Mouse (Mus musculus) hindbrain, embryonic 16.5 days (tissue): ENCODE data around the gene Rap1gap2. TPM values are rescaled to one million over a fixed set of nuclear protein-coding genes. Genes with fewer than 3 reads are reported as not detected.

Source experiments
- ATAC-seq: fragments of 200-750 bp; cut with Nextera tagmentation; 2 replicates; pipeline ENCODE4 v1.8.0; 2017; ENCODE audit warnings: moderate TSS enrichment, moderate library complexity
- H3K27ac ChIP-seq: fragments of 300-500 bp; sonication (generic); 2 replicates; pipeline ENCODE4 v1.5.1; 2014; ENCODE audit warnings: low read depth, mild to moderate bottlenecking, control low read depth, low read length, moderate library complexity
- H3K27me3 ChIP-seq: fragments of 300-500 bp; sonication (generic); replicated peaks from 2 replicates; pipeline ENCODE4 v1.6.1; 2014; ENCODE audit warnings: low read length; ENCODE audit not compliant: control insufficient read depth, insufficient read depth
- H3K36me3 ChIP-seq: fragments of 300-500 bp; sonication (generic); 2 replicates; pipeline ENCODE4 v1.6.1; 2014; ENCODE audit warnings: mild to moderate bottlenecking, low read length, moderate library complexity, mixed read lengths; ENCODE audit not compliant: control insufficient read depth, insufficient read depth
- H3K4me1 ChIP-seq: fragments of 300-500 bp; sonication (generic); 2 replicates; pipeline ENCODE4 v1.6.1; 2014; ENCODE audit warnings: low read depth, low read length; ENCODE audit not compliant: control insufficient read depth, insufficient read depth
- H3K4me2 ChIP-seq: fragments of 300-500 bp; sonication (generic); 2 replicates; pipeline ENCODE4 v1.6.1; 2014; ENCODE audit warnings: mild to moderate bottlenecking, low read length, control low read depth, moderate library complexity
- H3K4me3 ChIP-seq: fragments of 300-500 bp; sonication (generic); 2 replicates; pipeline ENCODE4 v1.5.1; 2014; ENCODE audit warnings: mild to moderate bottlenecking, low read length, control low read depth, moderate library complexity
- H3K9ac ChIP-seq: fragments of 300-500 bp; sonication (generic); 2 replicates; pipeline ENCODE4 v1.6.1; 2014; ENCODE audit warnings: low read depth, mild to moderate bottlenecking, control low read depth, low read length, moderate library complexity
- H3K9me3 ChIP-seq: fragments of 300-500 bp; sonication (generic); 2 replicates; pipeline ENCODE4 v1.6.1; 2014; ENCODE audit warnings: mild to moderate bottlenecking, low read length, moderate library complexity; ENCODE audit not compliant: control insufficient read depth
- WGBS: fragments of 180-500 bp; shearing (Covaris S2); extraction: QIAGEN DNeasy Blood & Tissue Kit; methylation state at CpG from one replicate; pipeline ENCODE4 v1.1.7; 2014; 5-methylcytosine and 5-hydroxymethylcytosine counted together
- polyA plus RNA-seq: library from polyadenylated mRNA; unstranded; fragments of >200 nt; fragmentation: Nextera tagmentation; extraction: Ambion mirVana; gene quantifications from 2 replicates; pipeline ENCODE4 v1.2.1, GENCODE M21; 2015

Rap1gap2 gene
- polyA plus RNA-seq, 1 experiment from 2014 or later, result 13.7 TPM

- H3K9ac ChIP-seq, result no peak overlapping the region
- no peak overlapping the region for H3K4me3 ChIP-seq
- no peak overlapping the region for H3K4me2 ChIP-seq
- no peaks in the 10 kb centered on the region for H3K36me3 ChIP-seq
- no peak for ATAC-seq
- no peaks in the 10 kb centered on the region for H3K9me3 ChIP-seq
- H3K27ac ChIP-seq, result no peak overlapping the region
- WGBS, result 88% methylated on average over 2 of the region's 2 CpGs
- no peaks in the 10 kb centered on the region for H3K27me3 ChIP-seq
- no peaks in the 10 kb centered on the region for H3K4me1 ChIP-seq
Measured at GRCm38 (mm10) chr11:74435366-74435765, 175.3 kb downstream of the Rap1gap2 start.

DNA sequence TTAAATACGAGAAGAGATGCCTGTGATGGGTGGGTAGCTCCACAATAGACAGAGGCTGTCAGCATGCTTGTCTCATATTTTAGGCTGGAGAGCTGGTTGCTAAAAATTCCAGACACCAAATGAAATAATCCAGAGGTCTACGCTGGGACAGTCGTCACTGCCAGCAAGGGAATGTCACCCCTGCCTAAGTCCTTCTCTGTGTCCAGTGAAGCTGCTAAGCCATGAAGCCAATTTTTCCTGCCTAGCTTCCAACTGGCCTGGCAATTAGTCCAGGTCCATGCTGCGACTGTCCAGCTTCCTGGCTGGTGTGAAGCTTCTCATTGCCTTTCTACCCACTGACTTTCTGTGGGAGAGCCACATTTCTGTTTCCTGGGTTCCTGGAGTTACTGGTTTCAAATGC is 177.7 kb downstream of the Rap1gap2 start:
- 85% methylated on average over 4 of the region's 4 CpGs for WGBS
- Histone ChIP-seq H3K27me3 (no peaks in the 10 kb centered on the region), H3K4me1 (no peaks in the 10 kb centered on the region), H3K9me3 (no peaks in the 10 kb centered on the region), H3K4me2 (no peak overlapping the region), H3K36me3 (no peaks in the 10 kb centered on the region), H3K27ac (no peak overlapping the region), H3K9ac (no peak overlapping the region), H3K4me3 (no peak overlapping the region)
- ATAC-seq, result no peak

GRCm38 (mm10) chr11:74429798-74430529 is 180.8 kb downstream of the Rap1gap2 start:
- Histone ChIP-seq H3K27me3 (no peaks in the 10 kb centered on the region), H3K36me3 (no peaks in the 10 kb centered on the region), H3K4me1 (no peaks in the 10 kb centered on the region), H3K4me2 (no peak overlapping the region), H3K9me3 (no peaks in the 10 kb centered on the region), H3K27ac (no peak overlapping the region), H3K9ac (no peak overlapping the region), H3K4me3 (no peak overlapping the region)
- no peak for ATAC-seq
- WGBS, result 47% methylated on average over 11 of the region's 11 CpGs

DNA sequence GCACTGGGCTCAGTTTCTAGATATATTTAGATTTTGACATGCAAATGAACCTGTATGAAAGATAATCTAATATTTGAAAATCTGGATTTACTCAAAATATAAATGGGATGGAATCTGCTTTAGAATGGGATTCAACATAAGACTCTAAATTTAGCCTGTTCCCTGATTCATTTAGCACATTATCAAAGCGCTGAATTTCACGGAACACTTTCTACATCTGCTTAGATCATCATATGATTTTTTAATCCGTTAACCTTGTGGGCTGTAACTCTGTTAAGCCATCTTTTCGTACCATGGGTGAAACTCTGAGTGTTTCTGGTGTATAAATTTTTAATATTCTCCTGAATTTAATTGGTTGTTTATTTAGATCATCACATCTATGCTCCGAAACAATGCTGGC is 184.4 kb downstream of the Rap1gap2 start:
- Histone ChIP-seq H3K9ac (no peak overlapping the region), H3K4me3 (no peak overlapping the region), H3K4me1 (no peaks in the 10 kb centered on the region), H3K4me2 (no peak overlapping the region), H3K9me3 (no peaks in the 10 kb centered on the region), H3K36me3 (no peaks in the 10 kb centered on the region), H3K27me3 (no peaks in the 10 kb centered on the region), H3K27ac (no peak overlapping the region)
- WGBS, result 83% methylated on average over 5 of the region's 5 CpGs
- no peak for ATAC-seq

DNA sequence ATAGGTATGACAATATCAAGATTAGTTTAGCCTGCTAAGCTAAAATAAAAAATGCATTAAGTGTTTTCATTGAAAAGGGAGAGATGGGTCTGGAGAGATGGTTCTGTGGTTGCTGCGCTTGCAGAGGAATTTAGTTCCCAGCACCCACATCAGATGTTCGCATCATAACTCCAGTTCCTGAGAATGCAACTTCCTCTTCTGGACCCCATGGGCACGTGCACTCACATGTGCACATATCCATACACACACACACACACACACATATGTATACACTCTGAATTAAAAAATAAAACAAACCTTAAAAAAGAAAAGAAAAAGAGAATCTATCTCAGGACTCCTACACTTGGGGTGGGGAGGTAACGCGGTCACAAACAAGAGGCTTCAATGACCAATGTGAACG is 188.7 kb downstream of the Rap1gap2 start:
- Histone ChIP-seq H3K9ac (no peak overlapping the region), H3K4me2 (no peak overlapping the region), H3K27me3 (no peaks in the 10 kb centered on the region), H3K27ac (no peak overlapping the region), H3K4me3 (no peak overlapping the region), H3K4me1 (no peaks in the 10 kb centered on the region), H3K36me3 (no peaks in the 10 kb centered on the region), H3K9me3 (no peaks in the 10 kb centered on the region)
- no peak for ATAC-seq
- 90% methylated on average over 6 of the region's 6 CpGs for WGBS

DNA sequence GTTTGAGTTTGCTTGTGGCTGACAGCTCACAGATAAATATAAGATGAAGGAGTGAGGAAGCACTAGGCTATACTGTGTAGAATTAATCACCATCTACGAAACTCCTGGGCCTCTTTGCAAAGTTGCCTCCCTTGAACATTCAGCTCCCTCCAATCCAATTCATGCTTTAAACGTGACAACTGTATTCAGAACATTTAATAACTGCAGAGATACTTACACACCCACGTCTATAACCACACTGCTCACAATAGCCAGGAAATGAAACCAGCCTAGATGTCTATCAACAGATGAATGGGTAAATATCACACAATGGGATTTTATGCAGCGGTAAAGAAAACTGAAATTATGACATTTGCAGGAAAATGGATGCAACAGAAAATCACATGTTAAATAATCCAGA is 189.6 kb downstream of the Rap1gap2 start:
- no peak overlapping the region for H3K4me2 ChIP-seq
- no peaks in the 10 kb centered on the region for H3K9me3 ChIP-seq
- no peak overlapping the region for H3K4me3 ChIP-seq
- H3K4me1 ChIP-seq, result no peaks in the 10 kb centered on the region
- no peaks in the 10 kb centered on the region for H3K27me3 ChIP-seq
- H3K9ac ChIP-seq, result no peak overlapping the region
- 80% methylated on average over 4 of the region's 4 CpGs for WGBS
- ATAC-seq, result no peak
- H3K27ac ChIP-seq, result no peak overlapping the region
- H3K36me3 ChIP-seq, result no peaks in the 10 kb centered on the region

DNA sequence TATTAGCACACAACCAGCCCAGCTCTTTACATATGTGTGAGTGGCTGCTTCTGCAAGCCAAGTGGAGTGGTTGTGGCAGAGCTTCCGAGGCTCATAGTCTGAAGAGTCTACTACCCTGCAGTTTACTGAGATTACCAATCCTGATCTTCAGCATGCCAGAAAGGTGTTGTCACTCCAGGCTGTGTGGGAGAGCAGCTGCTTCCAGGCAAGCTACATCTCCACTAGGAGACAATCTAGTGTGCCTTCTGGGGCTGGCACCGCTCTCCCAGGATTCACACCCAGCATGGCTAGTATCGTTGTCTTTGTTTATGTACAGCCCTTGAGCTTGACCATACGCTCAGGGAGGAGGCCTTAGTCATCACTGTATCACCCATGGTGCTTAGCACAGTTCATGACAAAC is 191.1 kb downstream of the Rap1gap2 start:
- H3K9me3 ChIP-seq, result no peaks in the 10 kb centered on the region
- H3K9ac ChIP-seq, result no peak overlapping the region
- no peaks in the 10 kb centered on the region; the same call in 1 of the 2 replicates for H3K4me1 ChIP-seq
- H3K36me3 ChIP-seq, result no peaks in the 10 kb centered on the region
- H3K27ac ChIP-seq, result no peak overlapping the region
- no peak for ATAC-seq
- WGBS, result 84% methylated on average over 4 of the region's 4 CpGs
- H3K27me3 ChIP-seq, result no peaks in the 10 kb centered on the region
- no peak overlapping the region for H3K4me2 ChIP-seq
- H3K4me3 ChIP-seq, result no peak overlapping the region

- ATAC-seq, result peak; percentile 38; the same call in 1 of the 2 replicates
- H3K4me2 ChIP-seq, result no peak overlapping the region
- WGBS, result 55% methylated on average over 12 of the region's 12 CpGs
Measured at GRCm38 (mm10) chr11:74415736-74416135, 195.0 kb downstream of the Rap1gap2 start.

GRCm38 (mm10) chr11:74414112-74414511 is 196.6 kb downstream of the Rap1gap2 start:
- Histone ChIP-seq H3K4me1 (peaks cover 12% of the 10 kb centered on the region), H3K36me3 (no peaks in the 10 kb centered on the region), H3K9ac (no peak overlapping the region), H3K27ac (no peak overlapping the region), H3K9me3 (no peaks in the 10 kb centered on the region), H3K27me3 (no peaks in the 10 kb centered on the region), H3K4me3 (no peak overlapping the region), H3K4me2 (no peak overlapping the region)
- WGBS, result 89% methylated on average over 9 of the region's 9 CpGs
- ATAC-seq, result no peak

More at GRCm38 (mm10) chr11:74415736-74416135, 195.0 kb downstream of the Rap1gap2 start:
- no peaks in the 10 kb centered on the region for H3K9me3 ChIP-seq
- no peak overlapping the region for H3K4me3 ChIP-seq
- no peak overlapping the region for H3K9ac ChIP-seq
- no peaks in the 10 kb centered on the region for H3K27me3 ChIP-seq
- H3K4me1 ChIP-seq, result no peaks in the 10 kb centered on the region; the same call in none of the 2 replicates
- no peaks in the 10 kb centered on the region for H3K36me3 ChIP-seq
- 0 out of 2 replicates have a peak overlapping the region, but pooled peaks have one; percentile 11 for H3K27ac ChIP-seq
